Mouse (Mus musculus): ENCODE results near the gene Tmem140.

The Tmem140 gene

GRCm38 (mm10) chr6:34907696-34908260, 44.8 kb downstream of the Tmem140 start:
- DNase-seq (ENCODE audit: low spot score in 2 of 2), result no peak

- no peak for DNase-seq (ENCODE audit: low spot score in 2 of 2)
Observed at GRCm38 (mm10) chr6:34909631-34910345, 46.8 kb downstream of the Tmem140 start.

GRCm38 (mm10) chr6:34910371-34911219, 47.6 kb downstream of the Tmem140 start, which contains the start of gene Wdr91:
Gene Wdr91, minus strand, starts transcription at chr6:34910876.
- DNase-seq (ENCODE audit: low spot score in 2 of 2), result peak; percentile 85 to 93

GRCm38 (mm10) chr6:34913341-34914040, 50.5 kb downstream of the Tmem140 start:
- DNase-seq (ENCODE audit: low spot score in 2 of 2), result no peak

- no peak for DNase-seq (ENCODE audit: low spot score in 2 of 2)
Observed at GRCm38 (mm10) chr6:34914462-34914861, 51.5 kb downstream of the Tmem140 start.

GRCm38 (mm10) chr6:34919146-34919545, 56.2 kb downstream of the Tmem140 start:
- no peak for DNase-seq (ENCODE audit: low spot score in 2 of 2)

- no peak for DNase-seq (ENCODE audit: low spot score in 2 of 2)
Observed at GRCm38 (mm10) chr6:34919956-34920355, 57.0 kb downstream of the Tmem140 start, which contains the start of gene Stra8. Gene Stra8, plus strand, starts transcription at chr6:34920163.

- no peak for DNase-seq (ENCODE audit: low spot score in 2 of 2)
Observed at GRCm38 (mm10) chr6:34920631-34921030, 57.7 kb downstream of the Tmem140 start.

GRCm38 (mm10) chr6:34921941-34922340, 59.0 kb downstream of the Tmem140 start:
- DNase-seq (ENCODE audit: low spot score in 2 of 2), result no peak
